ENCODE assay signal across 11 mouse cellular contexts in genomic region chr11:84961571-84961970, GRCm38 (mm10).
DNase-seq lines count a peak whose midpoint lies in the region.
"Had no signal": no experiment of that assay in that cellular context is flagged by ENCODE, and none has a peak within 500 bp of the region (broad histone marks: within the 10 kb centered on the region; RNA-seq: fewer than 3 reads in every experiment).

No protein-coding gene starts in this region.

- DNase-seq in cerebellum, adult 11-12 months = peak; percentile 43
- DNase-seq in cerebellum, postnatal 14 days = no peak
- peak; percentile 33 for DNase-seq in cerebellum, adult 8-10 months
- DNase-seq in cerebellum, postnatal 36 days = no peak
- DNase-seq in cerebellum, adult 9-11 months = peak; percentile 53
- DNase-seq in cerebellum, postnatal 4 days (ENCODE audit: low spot score in 2 of 2) = no peak
- DNase-seq: adrenal gland, adult 8-10 months; adrenal gland, postnatal 14 days; adrenal gland, postnatal 36 days; B cell, adult 2 months; forebrain, postnatal 0 days had no signal

Comparison
In these comparisons a context has a peak if more than half of its experiments do, and no peak if none do; other contexts are left out.
1. DNase-seq: peak in cerebellum, adult 11-12 months (single experiment), cerebellum, adult 8-10 months (single experiment) and cerebellum, adult 9-11 months (single experiment); none in cerebellum, postnatal 14 days (0 of 2), cerebellum, postnatal 36 days (0 of 2) and cerebellum, postnatal 4 days (0 of 2).